Mouse (Mus musculus) E14TG2a.4 (cell line): ENCODE measurements at regions not wholly inside any gene's neighbourhood (a gene's known extent, or its start where the extent isn't known, plus 50 kb on each side); places are given as distances from the start of the nearest gene placed in this dataset.

Source experiments
- H3K27me3 ChIP-seq: 2 replicates; pipeline ENCODE4 v1.6.1; 2014; ENCODE audit warnings: low read length, control low read depth; ENCODE audit not compliant: insufficient read depth
- H3K36me3 ChIP-seq: 2 replicates; pipeline ENCODE4 v1.6.1; 2014; ENCODE audit warnings: low read length, control low read depth; ENCODE audit not compliant: insufficient read depth
- H3K4me1 ChIP-seq: replicated peaks from 2 replicates; pipeline ENCODE4 v1.6.1; 2014; ENCODE audit warnings: low read depth, low read length, control low read depth
- H3K4me3 ChIP-seq: replicated peaks from 2 replicates; pipeline ENCODE4 v1.5.1; 2014; ENCODE audit warnings: mild to moderate bottlenecking, low read length
- H3K9me3 ChIP-seq: 2 replicates; pipeline ENCODE4 v1.6.1; 2014; ENCODE audit warnings: low read length, control low read depth
- CTCF ChIP-seq: conservative IDR thresholded peaks from 2 replicates; pipeline ENCODE4 v1.5.1; 2014; ENCODE audit warnings: low read length
- NANOG ChIP-seq: IDR thresholded peaks from 2 replicates; pipeline ENCODE4 v1.6.1; 2014; ENCODE audit warnings: borderline replicate concordance, low read length, mixed read lengths
- POU5F1 ChIP-seq: IDR thresholded peaks from 2 replicates; pipeline ENCODE4 v1.6.1; 2014; ENCODE audit warnings: low read length, borderline replicate concordance

DNA sequence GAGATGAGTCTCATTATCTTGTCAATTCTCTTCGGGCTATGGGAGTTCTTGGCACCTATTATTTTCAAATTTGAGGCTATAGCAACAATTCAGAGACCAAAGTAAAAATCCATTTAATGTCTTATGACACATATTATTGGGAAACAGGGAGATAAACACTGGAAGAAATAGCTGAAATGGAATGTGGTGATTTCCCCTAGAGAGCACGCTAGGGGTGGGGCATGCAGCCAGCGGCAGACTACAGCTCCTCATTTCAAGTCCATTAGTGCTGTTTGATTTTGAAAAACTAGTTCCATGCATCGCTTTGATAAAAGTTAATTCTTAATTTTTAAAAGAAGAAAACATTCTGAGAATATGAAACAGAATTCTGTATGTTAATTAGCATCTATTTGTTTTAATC, 367.6 kb upstream of the Castor2 start:
- no peak overlapping the region for H3K4me3 ChIP-seq
- TF ChIP-seq NANOG (no peak), POU5F1 (no peak), CTCF (no peak)
- peaks cover 4% of the 10 kb centered on the region; the same call in 1 of the 2 replicates for H3K4me1 ChIP-seq
- H3K27me3 ChIP-seq, result no peaks in the 10 kb centered on the region
- no peaks in the 10 kb centered on the region for H3K36me3 ChIP-seq
- no peaks in the 10 kb centered on the region for H3K9me3 ChIP-seq

DNA sequence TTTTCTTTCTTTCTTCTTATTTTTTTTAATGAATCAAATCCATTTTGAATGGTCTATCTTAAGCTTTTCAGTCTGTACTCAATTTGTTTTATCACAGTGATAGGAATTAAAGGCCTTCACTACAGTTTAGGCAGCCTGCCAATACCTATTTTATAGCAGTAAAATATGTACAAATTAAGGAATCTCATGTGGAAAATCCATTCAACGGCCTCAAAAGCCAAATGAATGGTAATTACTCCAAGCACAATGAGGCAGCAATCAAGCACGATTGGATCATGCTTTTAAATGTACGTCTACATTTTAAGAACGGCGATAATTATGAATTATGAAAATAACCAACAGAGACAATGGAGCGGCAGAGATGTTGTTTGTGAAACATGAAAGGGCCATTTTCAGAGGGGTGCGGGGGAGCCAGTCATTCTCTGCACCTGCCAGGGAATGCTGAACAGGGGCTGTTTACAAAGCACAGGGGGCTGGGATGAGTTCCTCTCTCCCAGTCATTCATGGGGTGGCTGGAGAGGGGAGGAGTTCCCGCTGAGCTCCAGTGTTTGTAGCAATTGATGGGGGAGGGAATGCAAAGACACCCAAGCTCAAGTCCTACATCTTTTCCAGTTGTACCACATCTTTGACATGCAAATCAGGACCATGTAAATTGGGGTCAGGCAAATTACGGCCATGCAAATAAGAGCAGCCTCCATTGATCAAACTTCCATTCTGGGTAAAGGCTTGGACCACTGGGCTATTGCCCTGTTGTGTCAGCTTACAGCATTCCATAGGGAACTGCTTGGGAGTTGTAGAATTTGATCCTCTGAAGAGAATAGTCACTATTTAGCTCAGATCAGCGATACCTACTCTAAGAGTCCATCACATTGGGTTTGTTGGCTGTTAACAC, 381.1 kb upstream of the Castor2 start:
- H3K27me3 ChIP-seq, result no peaks in the 10 kb centered on the region
- TF ChIP-seq CTCF, result no peak
- TF ChIP-seq NANOG, result no peak; the same call in 1 of the 2 replicates
- TF ChIP-seq POU5F1, result no peak
- H3K4me3 ChIP-seq, result no peak overlapping the region
- no peaks in the 10 kb centered on the region for H3K36me3 ChIP-seq
- H3K4me1 ChIP-seq, result peaks cover 16% of the 10 kb centered on the region
- H3K9me3 ChIP-seq, result peaks cover 4% of the 10 kb centered on the region; the same call in 1 of the 2 replicates

DNA sequence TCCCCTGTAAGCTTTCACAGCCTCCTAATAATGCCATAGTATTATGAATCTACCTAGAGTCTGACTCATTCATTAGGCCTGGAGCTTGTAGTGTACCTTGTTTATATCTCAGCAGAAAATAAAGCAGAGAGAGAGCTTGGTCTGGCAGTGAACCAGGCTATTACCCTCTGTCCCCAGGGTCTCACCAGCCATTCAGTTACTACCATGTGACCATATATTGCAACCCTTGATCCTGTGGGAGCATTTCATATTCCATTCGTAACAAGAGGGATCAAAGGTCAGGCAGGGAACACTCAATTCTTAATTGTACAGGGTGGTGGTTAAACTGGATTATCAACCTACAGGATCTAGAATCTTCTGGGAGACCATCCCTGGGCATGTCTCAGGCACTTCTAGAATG, 383.7 kb upstream of the Castor2 start:
- no peak overlapping the region for H3K4me3 ChIP-seq
- TF ChIP-seq NANOG, result no peak
- no peak for TF ChIP-seq POU5F1
- no peak for TF ChIP-seq CTCF
- no peaks in the 10 kb centered on the region for H3K36me3 ChIP-seq
- H3K9me3 ChIP-seq, result peaks cover 4% of the 10 kb centered on the region; the same call in 1 of the 2 replicates
- H3K27me3 ChIP-seq, result no peaks in the 10 kb centered on the region
- peaks cover 21% of the 10 kb centered on the region for H3K4me1 ChIP-seq

DNA sequence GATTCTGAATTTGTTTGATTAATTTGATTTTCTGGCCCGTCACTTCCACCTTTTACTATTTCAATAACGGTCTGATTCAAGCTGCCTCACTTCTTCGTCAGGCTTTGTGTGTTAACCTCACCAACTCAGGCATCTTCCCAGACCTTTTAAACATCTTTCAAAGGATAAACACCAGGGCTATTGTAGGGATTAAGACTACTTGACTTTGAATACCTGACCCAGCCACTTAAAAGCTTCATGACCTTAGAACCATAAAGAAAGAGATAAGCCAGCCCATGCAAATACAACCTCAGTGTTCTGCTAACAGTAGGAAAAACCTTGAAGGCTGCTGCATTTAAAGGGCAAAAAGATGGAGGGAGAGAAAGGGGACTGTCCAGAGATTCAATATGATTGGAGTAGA, 386.9 kb upstream of the Castor2 start:
- Histone ChIP-seq H3K4me3 (no peak overlapping the region), H3K27me3 (no peaks in the 10 kb centered on the region), H3K4me1 (peaks cover 5% of the 10 kb centered on the region; the same call in 1 of the 2 replicates), H3K9me3 (peaks cover 7% of the 10 kb centered on the region), H3K36me3 (no peaks in the 10 kb centered on the region)
- TF ChIP-seq CTCF, result no peak
- peak; percentile 75; the same call in 1 of the 2 replicates for TF ChIP-seq NANOG

DNA sequence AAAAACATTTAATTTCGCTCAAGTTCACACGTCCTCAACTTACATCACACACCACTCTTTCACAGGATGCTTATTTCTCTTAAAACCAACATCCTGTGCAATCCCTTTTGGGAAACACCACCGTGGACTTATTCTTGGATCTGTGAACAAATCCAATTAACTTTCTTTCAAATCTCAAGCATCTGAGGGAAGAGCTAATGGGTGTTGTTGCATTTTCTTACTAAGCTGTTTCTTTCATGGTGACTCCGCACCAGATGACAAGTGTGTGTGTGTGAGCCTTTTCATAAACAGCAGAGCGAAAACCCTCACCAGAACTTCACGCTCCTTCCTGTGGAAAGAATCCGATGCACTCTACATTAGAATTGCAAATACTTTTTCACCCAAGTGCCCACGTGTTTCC, 390.6 kb upstream of the Castor2 start:
- TF ChIP-seq NANOG (no peak), POU5F1 (no peak), CTCF (no peak)
- Histone ChIP-seq H3K4me3 (no peak overlapping the region), H3K27me3 (no peaks in the 10 kb centered on the region), H3K4me1 (peaks cover 5% of the 10 kb centered on the region; the same call in 1 of the 2 replicates), H3K36me3 (no peaks in the 10 kb centered on the region), H3K9me3 (peaks cover 37% of the 10 kb centered on the region)

DNA sequence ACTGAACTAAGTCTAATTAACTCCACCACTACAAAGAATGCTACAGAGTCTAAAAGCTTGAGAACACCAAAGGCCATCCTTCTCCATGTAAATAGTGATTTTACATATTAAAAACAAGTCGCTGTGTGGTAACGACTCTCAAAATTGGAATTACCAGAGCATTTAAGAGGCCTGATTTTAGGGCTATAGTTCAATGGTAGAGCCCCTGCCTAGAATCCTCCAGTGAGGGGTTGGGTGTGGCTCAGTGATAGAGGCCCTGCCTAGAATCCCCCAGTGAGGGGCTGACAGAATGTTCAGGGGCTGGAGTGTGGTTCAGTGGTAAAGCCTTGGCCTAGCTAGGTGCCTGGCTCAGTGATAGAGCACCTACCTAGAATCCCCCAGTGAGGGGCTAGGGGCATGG, 413.3 kb upstream of the Castor2 start:
- Histone ChIP-seq H3K36me3 (no peaks in the 10 kb centered on the region), H3K9me3 (peaks cover 10% of the 10 kb centered on the region), H3K27me3 (peaks cover 4% of the 10 kb centered on the region), H3K4me3 (no peak overlapping the region), H3K4me1 (peaks cover 4% of the 10 kb centered on the region)
- TF ChIP-seq CTCF (no peak), NANOG (no peak), POU5F1 (no peak)

DNA sequence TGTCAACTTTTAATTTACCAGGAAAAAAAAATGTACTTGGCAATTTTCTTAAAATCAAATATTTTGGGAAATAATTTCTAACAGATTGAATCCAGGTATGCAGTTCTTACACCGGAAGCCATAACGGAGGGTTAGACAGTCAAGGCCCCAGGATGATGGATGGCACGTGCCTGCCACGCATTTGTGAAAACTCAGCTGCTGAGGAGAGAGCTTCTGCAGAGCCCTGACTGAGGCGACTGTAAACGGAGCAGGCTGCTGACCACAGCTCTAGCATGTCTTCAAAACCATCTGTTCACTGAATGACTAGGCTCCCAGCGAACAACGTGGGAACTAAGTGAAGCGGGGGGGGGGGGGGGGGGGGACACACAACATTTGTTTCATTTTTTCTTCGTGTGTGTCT, 416.5 kb upstream of the Castor2 start:
- H3K9me3 ChIP-seq, result peaks cover 13% of the 10 kb centered on the region
- peaks cover 4% of the 10 kb centered on the region for H3K27me3 ChIP-seq
- H3K36me3 ChIP-seq, result no peaks in the 10 kb centered on the region
- no peak overlapping the region for H3K4me3 ChIP-seq
- TF ChIP-seq POU5F1, result no peak
- TF ChIP-seq NANOG, result no peak
- TF ChIP-seq CTCF, result no peak
- peaks cover 4% of the 10 kb centered on the region for H3K4me1 ChIP-seq

DNA sequence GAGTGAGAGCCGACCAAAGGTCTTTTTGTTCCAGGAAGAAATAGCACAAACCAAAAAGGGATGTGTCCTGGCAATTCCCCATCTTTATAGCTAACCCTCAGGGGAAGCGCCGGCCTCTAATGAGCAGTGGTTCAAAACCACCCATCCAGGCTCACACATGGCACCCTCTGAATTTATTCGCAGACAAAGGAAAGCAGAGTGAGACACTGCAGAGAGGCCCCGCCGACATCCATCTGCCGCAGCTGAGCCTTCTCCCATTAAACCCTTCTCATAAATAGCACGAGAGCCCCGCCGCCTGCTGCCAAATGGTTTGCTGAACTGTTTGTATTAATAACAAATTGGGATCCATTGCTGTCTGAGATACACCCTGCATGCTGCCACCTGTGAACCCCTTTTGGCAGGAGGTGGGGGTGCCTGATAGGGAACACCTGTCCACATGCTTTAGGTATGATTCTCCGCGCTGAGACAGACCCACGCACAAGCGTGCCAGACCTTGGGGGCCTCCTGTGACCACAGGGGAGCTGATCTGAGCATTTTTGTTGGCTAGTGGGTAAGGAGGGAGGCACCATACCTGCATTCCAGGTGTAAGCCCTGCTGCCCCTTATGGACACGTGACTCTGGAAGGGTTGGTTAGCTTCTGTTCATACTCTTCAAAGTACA, 422.6 kb upstream of the Castor2 start:
- peak overlapping the region; percentile 35; the same call in 1 of the 2 replicates for H3K4me3 ChIP-seq
- peaks cover 17% of the 10 kb centered on the region for H3K27me3 ChIP-seq
- no peaks in the 10 kb centered on the region for H3K36me3 ChIP-seq
- H3K4me1 ChIP-seq, result peaks cover 33% of the 10 kb centered on the region
- 0 out of 2 replicates have a peak, but pooled peaks cover 3% of the 10 kb centered on the region for H3K9me3 ChIP-seq
- TF ChIP-seq POU5F1 (no peak), NANOG (no peak), CTCF (no peak)
